Mouse (Mus musculus): ENCODE measurements around the gene Il25. TPM values are rescaled to one million over a fixed set of nuclear protein-coding genes. Genes with fewer than 3 reads are reported as not detected.

Il25 gene
- polyA plus RNA-seq, 1 experiment from 2014 or later, result not detected

GRCm38 (mm10) chr14:54924641-54925348, 7.7 kb upstream of the Il25 start:
- H3K36me3 ChIP-seq (ENCODE audit: control insufficient read depth, insufficient read depth, low read length), result peaks cover 22% of the 10 kb centered on the region
- H3K4me3 ChIP-seq (ENCODE audit: low read depth, low read length), result peak overlapping the region; percentile 64
- peaks cover 6% of the 10 kb centered on the region; the same call in 1 of the 2 replicates for H3K9me3 ChIP-seq (ENCODE audit: control insufficient read depth, low read depth, low read length)
- no peaks in the 10 kb centered on the region for H3K27me3 ChIP-seq (ENCODE audit: control insufficient read depth, insufficient read depth, low read length)
- peak overlapping the region; percentile 98 for H3K9ac ChIP-seq (replicated peaks; ENCODE audit: low read depth, low read length)
- H3K4me1 ChIP-seq (ENCODE audit: control insufficient read depth, insufficient read depth, low read length), result peaks cover 22% of the 10 kb centered on the region
- peak; percentile 51 for ATAC-seq (ENCODE audit: insufficient number of reproducible peaks, insufficient read depth, low FRiP score, low read depth)
- peak overlapping the region; percentile 86 for H3K4me2 ChIP-seq (replicated peaks; ENCODE audit: low read depth, low read length)
- H3K27ac ChIP-seq (ENCODE audit: low read length), result peak overlapping the region; percentile 100
- WGBS, result 14% methylated on average over 7 of the region's 7 CpGs

- Histone ChIP-seq H3K27ac (ENCODE audit: low read length) (peak within 1 kb of the TSS; percentile 100), H3K27me3 (ENCODE audit: control insufficient read depth, insufficient read depth, low read length) (no peaks in the 10 kb centered on the region), H3K36me3 (ENCODE audit: control insufficient read depth, insufficient read depth, low read length) (peaks cover 13% of the 10 kb centered on the region), H3K4me1 (ENCODE audit: control insufficient read depth, insufficient read depth, low read length) (peaks cover 22% of the 10 kb centered on the region), H3K4me3 (ENCODE audit: low read depth, low read length) (peak within 1 kb of the TSS; percentile 64), H3K9me3 (ENCODE audit: control insufficient read depth, low read depth, low read length) (peaks cover 6% of the 10 kb centered on the region; the same call in 1 of the 2 replicates), H3K4me2 (replicated peaks; ENCODE audit: low read depth, low read length) (peak within 1 kb of the TSS; percentile 86), H3K9ac (replicated peaks; ENCODE audit: low read depth, low read length) (peak within 1 kb of the TSS; percentile 98)
- peak; percentile 29; the same call in 1 of the 2 replicates for ATAC-seq (ENCODE audit: insufficient number of reproducible peaks, insufficient read depth, low FRiP score, low read depth)
- WGBS, result 2% methylated on average over 57 of the region's 57 CpGs
Measured at GRCm38 (mm10) chr14:54925349-54926342, 6.8 kb upstream of the Il25 start, which contains the start of gene Efs. Efs (minus strand) TSS chr14:54926126.

- Histone ChIP-seq H3K4me1 (ENCODE audit: control insufficient read depth, insufficient read depth, low read length) (peaks cover 24% of the 10 kb centered on the region), H3K4me2 (replicated peaks; ENCODE audit: low read depth, low read length) (peak overlapping the region; percentile 86), H3K36me3 (ENCODE audit: control insufficient read depth, insufficient read depth, low read length) (peaks cover 4% of the 10 kb centered on the region), H3K4me3 (ENCODE audit: low read depth, low read length) (peak overlapping the region; percentile 64), H3K27me3 (ENCODE audit: control insufficient read depth, insufficient read depth, low read length) (no peaks in the 10 kb centered on the region), H3K9ac (replicated peaks; ENCODE audit: low read depth, low read length) (peak overlapping the region; percentile 98), H3K27ac (ENCODE audit: low read length) (peak overlapping the region; percentile 100), H3K9me3 (ENCODE audit: control insufficient read depth, low read depth, low read length) (0 out of 2 replicates have a peak, but pooled peaks cover 4% of the 10 kb centered on the region)
- under 1% methylated on average over 42 of the region's 58 CpGs for WGBS
- ATAC-seq (ENCODE audit: insufficient number of reproducible peaks, insufficient read depth, low FRiP score, low read depth), result peak; percentile 84
Measured at GRCm38 (mm10) chr14:54926401-54927158, 5.9 kb upstream of the Il25 start.

- 8% methylated on average over 7 of the region's 7 CpGs for WGBS
- Histone ChIP-seq H3K9ac (replicated peaks; ENCODE audit: low read depth, low read length) (peak overlapping the region; percentile 98), H3K27ac (ENCODE audit: low read length) (peak overlapping the region; percentile 100), H3K4me3 (ENCODE audit: low read depth, low read length) (peak overlapping the region; percentile 64), H3K27me3 (ENCODE audit: control insufficient read depth, insufficient read depth, low read length) (no peaks in the 10 kb centered on the region), H3K36me3 (ENCODE audit: control insufficient read depth, insufficient read depth, low read length) (peaks cover 4% of the 10 kb centered on the region; the same call in 1 of the 2 replicates), H3K4me2 (replicated peaks; ENCODE audit: low read depth, low read length) (peak overlapping the region; percentile 86), H3K9me3 (ENCODE audit: control insufficient read depth, low read depth, low read length) (no peaks in the 10 kb centered on the region), H3K4me1 (ENCODE audit: control insufficient read depth, insufficient read depth, low read length) (peaks cover 25% of the 10 kb centered on the region)
- ATAC-seq (ENCODE audit: insufficient number of reproducible peaks, insufficient read depth, low FRiP score, low read depth), result no peak
Measured at GRCm38 (mm10) chr14:54927296-54927695, 5.2 kb upstream of the Il25 start.

- Histone ChIP-seq H3K9ac (replicated peaks; ENCODE audit: low read depth, low read length) (no peak overlapping the region), H3K4me2 (replicated peaks; ENCODE audit: low read depth, low read length) (no peak overlapping the region), H3K9me3 (ENCODE audit: control insufficient read depth, low read depth, low read length) (no peaks in the 10 kb centered on the region), H3K36me3 (ENCODE audit: control insufficient read depth, insufficient read depth, low read length) (no peaks in the 10 kb centered on the region), H3K4me3 (ENCODE audit: low read depth, low read length) (no peak overlapping the region), H3K27me3 (ENCODE audit: control insufficient read depth, insufficient read depth, low read length) (no peaks in the 10 kb centered on the region), H3K4me1 (ENCODE audit: control insufficient read depth, insufficient read depth, low read length) (peaks cover 19% of the 10 kb centered on the region), H3K27ac (ENCODE audit: low read length) (no peak overlapping the region)
- 57% methylated on average over 5 of the region's 5 CpGs for WGBS
- no peak for ATAC-seq (ENCODE audit: insufficient number of reproducible peaks, insufficient read depth, low FRiP score, low read depth)
Measured at GRCm38 (mm10) chr14:54929801-54930200, 2.7 kb upstream of the Il25 start.

- H3K4me1 ChIP-seq (ENCODE audit: control insufficient read depth, insufficient read depth, low read length), result peaks cover 19% of the 10 kb centered on the region
- no peak for ATAC-seq (ENCODE audit: insufficient number of reproducible peaks, insufficient read depth, low FRiP score, low read depth)
- no peaks in the 10 kb centered on the region for H3K9me3 ChIP-seq (ENCODE audit: control insufficient read depth, low read depth, low read length)
- H3K36me3 ChIP-seq (ENCODE audit: control insufficient read depth, insufficient read depth, low read length), result no peaks in the 10 kb centered on the region
- H3K9ac ChIP-seq (replicated peaks; ENCODE audit: low read depth, low read length), result no peak overlapping the region
- no peak overlapping the region for H3K27ac ChIP-seq (ENCODE audit: low read length)
- H3K4me2 ChIP-seq (replicated peaks; ENCODE audit: low read depth, low read length), result no peak overlapping the region
- 40% methylated on average over 2 of the region's 2 CpGs for WGBS
- no peaks in the 10 kb centered on the region for H3K27me3 ChIP-seq (ENCODE audit: control insufficient read depth, insufficient read depth, low read length)
- H3K4me3 ChIP-seq (ENCODE audit: low read depth, low read length), result no peak overlapping the region
Measured at GRCm38 (mm10) chr14:54930431-54930830, 2.1 kb upstream of the Il25 start.

GRCm38 (mm10) chr14:54935904-54936830, 3.7 kb downstream of the Il25 start, which contains the start of gene Cmtm5:
Cmtm5 (plus strand) TSS chr14:54936261.
- Histone ChIP-seq H3K27me3 (ENCODE audit: control insufficient read depth, insufficient read depth, low read length) (no peaks in the 10 kb centered on the region), H3K4me2 (replicated peaks; ENCODE audit: low read depth, low read length) (no peak within 1 kb of the TSS), H3K36me3 (ENCODE audit: control insufficient read depth, insufficient read depth, low read length) (no peaks in the 10 kb centered on the region), H3K9ac (replicated peaks; ENCODE audit: low read depth, low read length) (0 out of 2 replicates have a peak within 1 kb of the TSS, but pooled peaks have one; percentile 10), H3K4me1 (ENCODE audit: control insufficient read depth, insufficient read depth, low read length) (peaks cover 7% of the 10 kb centered on the region), H3K27ac (ENCODE audit: low read length) (peak within 1 kb of the TSS; percentile 78), H3K9me3 (ENCODE audit: control insufficient read depth, low read depth, low read length) (no peaks in the 10 kb centered on the region), H3K4me3 (ENCODE audit: low read depth, low read length) (no peak within 1 kb of the TSS)
- ATAC-seq (ENCODE audit: insufficient number of reproducible peaks, insufficient read depth, low FRiP score, low read depth), result no peak
- 33% methylated on average over 8 of the region's 8 CpGs for WGBS

All from stomach, embryonic 14.5 days (tissue).